ENCODE assay signal across 22 mouse cellular contexts in genomic region chr10:39681014-39681413, GRCm38 (mm10). TPM values are rescaled to one million over a fixed set of nuclear protein-coding genes. Genes with fewer than 3 reads are reported as not detected.
DNase-seq lines count a peak whose midpoint lies in the region; ATAC-seq and TF ChIP-seq lines count a peak whose summit lies in the region.
"Had no signal": no experiment of that assay in that cellular context is flagged by ENCODE, and none has a peak within 500 bp of the region (broad histone marks: within the 10 kb centered on the region; RNA-seq: fewer than 3 reads in every experiment).

No protein-coding gene starts in this region.

- H3K4me3 ChIP-seq in kidney, embryonic 16.5 days (ENCODE audit: low read length): no peak overlapping the region
- no peak overlapping the region for H3K4me3 ChIP-seq in myocyte
- H3K4me3 ChIP-seq in stomach, embryonic 16.5 days (replicated peaks; ENCODE audit: low read length): no peak overlapping the region
- H3K4me3 ChIP-seq: embryonic facial prominence, embryonic 15.5 days; forebrain, embryonic 12.5 days; forebrain, embryonic 15.5 days; heart, adult 2 months; heart, embryonic 10.5 days; hindbrain, embryonic 12.5 days; hindbrain, embryonic 15.5 days had no signal

- DNase-seq in kidney, adult 18-20 months: no peak
- no peak for DNase-seq in liver
- DNase-seq in cerebellum, postnatal 10 days: no peak
- DNase-seq: adrenal gland, postnatal 10 days; adrenal gland, postnatal 36 days; cerebellum, adult 18-20 months; cerebellum, adult 9-10 months; cerebellum, postnatal 36 days; embryo, embryonic 11 days; gastrocnemius, postnatal 25 days; heart, adult 2 months had no signal

- TF ChIP-seq POLR2A in myocyte (IDR thresholded peaks at IDR 0.05; ENCODE audit: insufficient read length, low read depth): no peak

- 68% methylated on average over 4 of the region's 4 CpGs for whole genome bisulfite sequencing in kidney, embryonic 16.5 days
- WGBS in stomach, embryonic 16.5 days: 63% methylated on average over 4 of the region's 4 CpGs

- H3K79me2 ChIP-seq in myocyte (ENCODE audit: control insufficient read depth, insufficient read depth): no peaks in the 10 kb centered on the region

- peak; percentile 49; the same call in 1 of the 2 replicates for ATAC-seq in kidney, embryonic 16.5 days (ENCODE audit: low FRiP score, low TSS enrichment)
- ATAC-seq in stomach, embryonic 16.5 days (ENCODE audit: insufficient read depth, low FRiP score): no peak
- ATAC-seq: activated CD4-positive, CD25-positive, alpha-beta regulatory T cell, adult 4 months; CD4-positive, CD25-positive, alpha-beta regulatory T cell, adult 4 months; forebrain, embryonic 15.5 days had no signal

- no peaks in the 10 kb centered on the region for H3K36me3 ChIP-seq in kidney, embryonic 16.5 days (ENCODE audit: insufficient read depth, low read length)
- H3K36me3 ChIP-seq in myocyte (ENCODE audit: control insufficient read depth, insufficient read depth): no peaks in the 10 kb centered on the region
- H3K36me3 ChIP-seq in stomach, embryonic 16.5 days (ENCODE audit: control insufficient read depth, insufficient read depth, low read length): no peaks in the 10 kb centered on the region
- H3K36me3 ChIP-seq: embryonic facial prominence, embryonic 15.5 days; heart, embryonic 10.5 days; hindbrain, embryonic 15.5 days had no signal

- no peaks in the 10 kb centered on the region for H3K27me3 ChIP-seq in kidney, embryonic 16.5 days (ENCODE audit: insufficient read depth, low read length)
- no peaks in the 10 kb centered on the region for H3K27me3 ChIP-seq in myocyte (ENCODE audit: control insufficient read depth, insufficient read depth, insufficient read length)
- no peaks in the 10 kb centered on the region for H3K27me3 ChIP-seq in stomach, embryonic 16.5 days (ENCODE audit: control insufficient read depth, insufficient read depth, low read length)
- H3K27me3 ChIP-seq: embryonic facial prominence, embryonic 15.5 days; forebrain, embryonic 12.5 days; forebrain, embryonic 15.5 days; hindbrain, embryonic 12.5 days; hindbrain, embryonic 15.5 days had no signal

- no peak overlapping the region for H3ac ChIP-seq in myocyte (ENCODE audit: control insufficient read depth, insufficient read length)

- peaks cover 3% of the 10 kb centered on the region; the same call in 1 of the 2 replicates for H3K4me1 ChIP-seq in kidney, embryonic 16.5 days (ENCODE audit: insufficient read depth, low read length)
- peaks cover 6% of the 10 kb centered on the region for H3K4me1 ChIP-seq in stomach, embryonic 16.5 days (ENCODE audit: control insufficient read depth, insufficient read depth, low read length)
- H3K4me1 ChIP-seq: hindbrain, embryonic 12.5 days had no signal

- H3K9ac ChIP-seq in kidney, embryonic 16.5 days (replicated peaks; ENCODE audit: low read length): no peak overlapping the region
- H3K9ac ChIP-seq in stomach, embryonic 16.5 days (ENCODE audit: low read length): no peak overlapping the region
- H3K9ac ChIP-seq: embryonic facial prominence, embryonic 15.5 days; forebrain, embryonic 12.5 days; forebrain, embryonic 15.5 days; hindbrain, embryonic 12.5 days; hindbrain, embryonic 15.5 days had no signal

- H3K27ac ChIP-seq in kidney, embryonic 16.5 days (ENCODE audit: low read length): no peak overlapping the region
- H3K27ac ChIP-seq in stomach, embryonic 16.5 days (ENCODE audit: low read length): peak overlapping the region; percentile 41; the same call in 1 of the 2 replicates
- H3K27ac ChIP-seq: embryonic facial prominence, embryonic 15.5 days; forebrain, embryonic 12.5 days; forebrain, embryonic 15.5 days; heart, adult 2 months; heart, embryonic 10.5 days; hindbrain, embryonic 12.5 days; hindbrain, embryonic 15.5 days had no signal

- H3K9me3 ChIP-seq in kidney, embryonic 16.5 days (ENCODE audit: low read length): no peaks in the 10 kb centered on the region
- H3K9me3 ChIP-seq in stomach, embryonic 16.5 days (replicated peaks; ENCODE audit: control insufficient read depth, low read length): no peaks in the 10 kb centered on the region
- H3K9me3 ChIP-seq: embryonic facial prominence, embryonic 15.5 days; forebrain, embryonic 12.5 days; forebrain, embryonic 15.5 days; heart, embryonic 10.5 days; hindbrain, embryonic 12.5 days; hindbrain, embryonic 15.5 days had no signal

- H3K4me2 ChIP-seq in kidney, embryonic 16.5 days (replicated peaks; ENCODE audit: low read depth, low read length): no peak overlapping the region
- no peak overlapping the region for H3K4me2 ChIP-seq in myocyte (ENCODE audit: low read depth)
- no peak overlapping the region for H3K4me2 ChIP-seq in stomach, embryonic 16.5 days (ENCODE audit: low read depth, low read length)
- H3K4me2 ChIP-seq: embryonic facial prominence, embryonic 15.5 days; forebrain, embryonic 12.5 days; forebrain, embryonic 15.5 days; hindbrain, embryonic 12.5 days; hindbrain, embryonic 15.5 days had no signal

TF ChIP-seq in myocyte, 11 proteins besides CTCF, POLR2A, EP300 and RAD21:
- TF ChIP-seq MYOD1 (IDR thresholded peaks at IDR 0.05; ENCODE audit: control insufficient read depth in 1 of 3, insufficient read length in 2 of 3, low read depth in 2 of 3) (peak in 2 of 3 experiments; percentile 64 to 66), SRF (IDR thresholded peaks at IDR 0.05; ENCODE audit: control insufficient read depth, insufficient read length, low read depth) (no peak)

RNA-seq across cellular contexts. Expression of gene Rev3l, which starts 50.9 kb away (rescaled TPM):
- 13.8 and 15.9 TPM in 2 replicates for polyA plus RNA-seq in kidney, embryonic 16.5 days (2015; fragmentation: Nextera tagmentation; extraction: Ambion mirVana)
- polyA plus RNA-seq in myocyte (2012; fragmentation: generic; extraction: Trizol): 2.4 TPM
- polyA plus RNA-seq in stomach, embryonic 16.5 days (2015; fragmentation: Nextera tagmentation; extraction: Ambion mirVana): 18.2 and 21.2 TPM in 2 replicates
